Mouse (Mus musculus) forebrain, embryonic 12.5 days (tissue): Measurements from ENCODE around the gene 0610030E20Rik. TPM values are rescaled to one million over a fixed set of nuclear protein-coding genes. Genes with fewer than 3 reads are reported as not detected.

Experiments used
- ATAC-seq: fragments of 200-750 bp; cut with Nextera tagmentation; 2 replicates; pipeline ENCODE4 v1.8.0; 2017; ENCODE audit warnings: moderate TSS enrichment; ENCODE audit not compliant: low FRiP score
- H3K27ac ChIP-seq: fragments of 300-500 bp; sonication (generic); 2 replicates; pipeline ENCODE4 v1.5.1; 2016; ENCODE audit warnings: mild to moderate bottlenecking
- H3K27me3 ChIP-seq: fragments of 300-500 bp; sonication (generic); 2 replicates; pipeline ENCODE4 v1.6.1; 2016; ENCODE audit warnings: mild to moderate bottlenecking
- H3K36me3 ChIP-seq: fragments of 300-500 bp; sonication (generic); replicated peaks from 2 replicates; pipeline ENCODE4 v1.6.1; 2016; ENCODE audit warnings: mild to moderate bottlenecking
- H3K4me1 ChIP-seq: fragments of 300-500 bp; sonication (generic); 2 replicates; pipeline ENCODE4 v1.6.1; 2016
- H3K4me2 ChIP-seq: fragments of 300-500 bp; sonication (generic); 2 replicates; pipeline ENCODE4 v1.6.1; 2016; ENCODE audit warnings: mild to moderate bottlenecking, moderate library complexity
- H3K4me3 ChIP-seq: fragments of 300-500 bp; sonication (generic); replicated peaks from 2 replicates; pipeline ENCODE4 v1.5.1; 2016; ENCODE audit warnings: mild to moderate bottlenecking
- H3K9ac ChIP-seq: fragments of 300-500 bp; sonication (generic); 2 replicates; pipeline ENCODE4 v1.6.1; 2016; ENCODE audit warnings: mild to moderate bottlenecking
- H3K9me3 ChIP-seq: fragments of 300-500 bp; sonication (generic); 2 replicates; pipeline ENCODE4 v1.6.1; 2016
- WGBS: fragments of 180-500 bp; shearing (Covaris S2); methylation state at CpG from one replicate; pipeline ENCODE4 v1.1.7; 2016; 5-methylcytosine and 5-hydroxymethylcytosine counted together
- polyA plus RNA-seq: library from polyadenylated mRNA; unstranded; fragments of >200 nt; fragmentation: Nextera tagmentation; extraction: Ambion mirVana; gene quantifications from 2 replicates; pipeline ENCODE4 v1.2.1, GENCODE M21; 2016

The 0610030E20Rik gene
- 28.5 and 30.4 TPM in 2 replicates for polyA plus RNA-seq

DNA sequence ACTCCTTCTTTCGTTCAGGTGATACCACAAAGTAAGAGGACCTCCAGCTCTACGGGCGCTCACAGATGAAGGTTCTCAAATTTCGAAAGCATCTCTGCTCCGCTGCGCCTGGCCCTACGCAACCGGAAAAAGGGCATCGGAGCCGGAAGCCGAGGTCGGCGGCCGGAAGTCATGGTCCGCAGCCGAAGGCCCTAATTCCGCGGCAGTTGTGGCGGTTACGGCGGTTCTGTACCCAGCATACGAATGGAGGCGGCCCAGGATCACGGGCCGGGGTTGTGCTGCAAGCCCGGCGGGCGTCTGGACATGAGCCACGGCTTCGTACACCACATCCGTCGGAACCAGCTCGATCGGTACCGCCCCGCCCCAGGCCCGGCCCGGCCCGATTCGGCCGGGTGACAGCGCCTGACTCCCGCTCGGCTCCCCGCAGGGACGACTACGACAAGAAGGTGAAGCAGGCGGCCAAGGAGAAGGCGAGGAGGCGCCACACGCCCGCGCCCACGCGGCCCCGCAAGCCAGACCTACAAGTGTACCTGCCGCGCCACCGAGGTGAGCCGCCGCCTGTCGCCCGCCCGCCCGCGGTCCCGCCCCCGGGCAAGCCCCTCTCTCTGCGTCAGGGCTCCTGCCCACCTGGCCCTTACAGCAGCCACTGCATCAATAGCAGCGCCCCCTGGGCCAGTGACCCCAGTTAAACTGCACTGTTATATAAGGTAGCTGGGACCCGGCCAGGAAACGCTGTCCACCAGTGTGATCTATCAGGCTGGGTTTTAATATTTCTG, at the start of gene 0610030E20Rik:
Gene 0610030E20Rik (plus strand): TSS at position 152 of the 776 bp plus-strand sequence.
- Histone ChIP-seq H3K4me1 (peaks cover 37% of the 10 kb centered on the region), H3K9me3 (no peaks in the 10 kb centered on the region)

DNA sequence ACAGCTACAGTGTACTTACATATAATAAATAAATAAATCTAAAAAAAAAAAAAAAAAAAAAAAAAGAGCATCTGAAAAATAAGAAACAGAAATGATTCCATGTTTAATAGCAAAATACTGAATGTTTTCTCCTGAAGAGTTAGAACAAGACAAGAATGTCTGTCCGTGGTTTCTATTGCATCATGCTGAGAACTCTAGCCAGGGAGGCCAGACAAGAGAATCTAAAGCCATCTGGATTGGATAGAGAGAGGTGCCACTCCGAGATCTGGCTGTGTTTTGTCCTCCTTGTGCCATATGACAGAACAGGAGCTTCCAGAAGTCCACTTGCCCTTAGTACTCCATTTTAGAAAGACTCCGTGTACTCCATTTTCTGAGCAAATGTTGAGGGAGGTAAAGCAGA, 49.3 kb upstream of the 0610030E20Rik start:
- WGBS: 79% methylated on average over 3 of the region's 3 CpGs
- no peak overlapping the region for H3K9ac ChIP-seq

More for the DNA sequence above, at the start of gene 0610030E20Rik:
- Histone ChIP-seq H3K27ac (peak within 1 kb of the TSS; percentile 87), H3K4me3 (peak within 1 kb of the TSS; percentile 78), H3K36me3 (peaks cover 23% of the 10 kb centered on the region), H3K9ac (peak within 1 kb of the TSS; percentile 92), H3K4me2 (peak within 1 kb of the TSS; percentile 82), H3K27me3 (no peaks in the 10 kb centered on the region)
- under 1% methylated on average over 72 of the region's 72 CpGs for WGBS
- peak; percentile 76 for ATAC-seq

DNA sequence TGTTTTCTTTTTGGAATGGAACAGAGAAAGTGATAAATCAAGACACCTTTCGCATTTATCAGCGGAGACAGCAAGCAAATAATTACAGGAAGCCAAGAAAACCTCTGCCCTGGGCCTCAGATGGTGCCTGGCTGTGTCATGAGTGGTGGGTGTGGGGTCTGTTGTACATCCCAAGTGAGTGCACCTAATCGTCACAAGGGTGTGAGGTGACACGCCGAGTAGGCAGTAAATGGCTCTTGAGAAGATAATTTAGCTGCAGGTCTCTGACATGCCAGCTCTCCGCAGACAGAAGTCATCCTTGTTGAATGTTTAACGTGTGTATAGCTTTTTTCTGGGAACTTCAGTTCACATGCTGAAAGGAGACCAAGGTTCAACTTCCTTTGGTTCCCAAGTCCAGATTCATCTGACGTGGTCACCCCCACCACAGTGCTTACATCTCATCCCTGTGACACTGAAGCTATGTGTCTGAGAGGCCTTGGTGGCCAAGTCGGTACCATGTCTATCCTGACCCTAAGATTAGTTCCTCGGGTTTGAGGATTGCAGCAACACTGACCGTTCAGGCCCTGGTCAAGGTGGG, 44.7 kb upstream of the 0610030E20Rik start:
- Histone ChIP-seq H3K9ac (no peak overlapping the region), H3K4me3 (no peak overlapping the region), H3K27ac (no peak overlapping the region), H3K4me2 (no peak overlapping the region), H3K9me3 (no peaks in the 10 kb centered on the region), H3K27me3 (no peaks in the 10 kb centered on the region), H3K36me3 (no peaks in the 10 kb centered on the region), H3K4me1 (no peaks in the 10 kb centered on the region)
- 90% methylated on average over 11 of the region's 11 CpGs for WGBS
- ATAC-seq: no peak

More for the DNA sequence above, 49.3 kb upstream of the 0610030E20Rik start:
- Histone ChIP-seq H3K27ac (no peak overlapping the region), H3K36me3 (no peaks in the 10 kb centered on the region), H3K9me3 (no peaks in the 10 kb centered on the region), H3K27me3 (no peaks in the 10 kb centered on the region), H3K4me2 (no peak overlapping the region), H3K4me1 (no peaks in the 10 kb centered on the region), H3K4me3 (no peak overlapping the region)
- no peak for ATAC-seq

DNA sequence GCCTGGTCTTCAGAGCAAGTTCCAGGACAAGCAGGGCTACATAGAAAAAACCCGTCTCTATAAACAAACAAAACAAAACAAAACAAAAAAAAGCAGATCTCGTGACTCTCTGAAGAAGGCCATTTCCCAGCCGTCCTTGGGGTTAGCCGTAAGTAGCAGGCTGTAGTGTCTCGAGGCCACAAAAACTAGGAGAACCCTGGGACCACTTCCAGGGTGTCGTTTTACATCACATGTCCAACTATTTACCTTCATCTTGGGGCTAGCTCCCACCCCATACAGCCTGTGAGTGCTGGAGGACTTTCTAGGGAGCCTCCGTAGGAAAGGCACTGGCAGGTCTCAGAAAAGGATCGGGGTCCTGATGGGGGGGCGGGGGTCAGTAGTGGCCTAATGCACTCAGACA, 43.6 kb upstream of the 0610030E20Rik start:
- no peaks in the 10 kb centered on the region for H3K4me1 ChIP-seq
- no peak overlapping the region for H3K4me2 ChIP-seq
- no peak overlapping the region for H3K4me3 ChIP-seq
- no peaks in the 10 kb centered on the region for H3K27me3 ChIP-seq
- H3K9me3 ChIP-seq: no peaks in the 10 kb centered on the region
- H3K9ac ChIP-seq: no peak overlapping the region
- no peak for ATAC-seq
- 55% methylated on average over 9 of the region's 9 CpGs for WGBS
- no peaks in the 10 kb centered on the region for H3K36me3 ChIP-seq
- no peak overlapping the region for H3K27ac ChIP-seq

DNA sequence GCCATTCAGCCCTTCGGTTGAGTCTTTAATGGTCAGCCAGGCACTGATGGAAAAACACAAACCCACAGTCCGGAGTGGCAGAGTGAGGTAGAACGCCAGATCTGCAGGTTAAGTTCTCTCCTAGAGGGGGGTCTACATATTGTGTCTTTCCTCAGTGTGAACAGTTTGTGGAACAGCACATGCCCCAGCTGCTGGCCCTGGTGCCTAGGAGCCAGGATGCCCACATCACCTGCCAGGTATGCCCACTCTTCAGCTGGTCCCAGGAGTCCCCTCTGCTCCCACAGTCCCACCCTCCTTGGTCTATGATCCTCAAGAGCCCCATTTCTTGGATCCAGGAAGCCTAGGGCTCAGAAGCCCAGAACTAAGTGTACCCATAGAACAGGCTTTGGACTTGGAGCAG, 34.9 kb upstream of the 0610030E20Rik start:
- no peaks in the 10 kb centered on the region for H3K27me3 ChIP-seq
- H3K9ac ChIP-seq: no peak overlapping the region
- no peaks in the 10 kb centered on the region for H3K4me1 ChIP-seq
- no peak overlapping the region for H3K4me2 ChIP-seq
- no peak overlapping the region for H3K27ac ChIP-seq
- H3K36me3 ChIP-seq: peaks cover 38% of the 10 kb centered on the region
- 96% methylated on average over 3 of the region's 3 CpGs for WGBS
- ATAC-seq: no peak
- no peaks in the 10 kb centered on the region for H3K9me3 ChIP-seq
- no peak overlapping the region for H3K4me3 ChIP-seq

DNA sequence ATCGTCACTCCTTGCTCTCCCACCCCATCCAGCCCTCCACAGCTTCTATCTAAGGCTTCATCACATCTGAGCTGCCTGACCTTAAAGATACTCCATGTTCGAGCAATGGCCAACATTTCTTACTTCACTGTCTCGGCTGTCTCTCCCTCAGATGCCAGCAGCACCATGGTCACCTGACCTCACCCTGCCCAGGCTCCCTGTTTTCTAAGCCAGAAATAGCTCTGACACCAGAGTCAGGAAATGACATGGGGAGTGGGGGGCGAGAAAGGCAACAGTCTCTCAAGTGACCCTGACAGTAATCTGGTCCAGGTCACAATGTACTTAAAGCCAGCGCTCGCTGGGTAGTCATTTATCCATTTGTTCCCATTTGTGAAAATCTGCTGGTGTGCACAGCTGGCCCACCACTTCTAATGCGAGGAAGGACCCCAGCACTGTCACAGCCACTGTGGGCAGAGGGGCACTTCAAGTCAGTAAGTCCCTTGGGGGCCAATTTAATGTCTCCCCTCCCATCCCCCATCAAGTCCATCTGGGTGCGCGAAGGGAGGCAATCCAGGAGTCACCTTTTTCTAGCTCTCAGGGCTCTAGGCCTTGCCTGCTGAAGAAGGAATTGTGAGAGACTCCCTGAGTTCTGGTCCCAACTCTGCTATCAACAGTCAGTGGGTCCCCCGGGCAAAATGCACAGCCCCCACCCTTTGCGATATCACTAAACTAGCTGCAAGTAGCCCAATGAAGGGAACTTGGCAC, 33.8 kb upstream of the 0610030E20Rik start:
- Histone ChIP-seq H3K4me2 (no peak overlapping the region), H3K27me3 (no peaks in the 10 kb centered on the region), H3K9ac (no peak overlapping the region), H3K4me3 (no peak overlapping the region), H3K9me3 (no peaks in the 10 kb centered on the region), H3K36me3 (peaks cover 49% of the 10 kb centered on the region), H3K27ac (no peak overlapping the region), H3K4me1 (no peaks in the 10 kb centered on the region)
- no peak for ATAC-seq
- 92% methylated on average over 11 of the region's 11 CpGs for WGBS

DNA sequence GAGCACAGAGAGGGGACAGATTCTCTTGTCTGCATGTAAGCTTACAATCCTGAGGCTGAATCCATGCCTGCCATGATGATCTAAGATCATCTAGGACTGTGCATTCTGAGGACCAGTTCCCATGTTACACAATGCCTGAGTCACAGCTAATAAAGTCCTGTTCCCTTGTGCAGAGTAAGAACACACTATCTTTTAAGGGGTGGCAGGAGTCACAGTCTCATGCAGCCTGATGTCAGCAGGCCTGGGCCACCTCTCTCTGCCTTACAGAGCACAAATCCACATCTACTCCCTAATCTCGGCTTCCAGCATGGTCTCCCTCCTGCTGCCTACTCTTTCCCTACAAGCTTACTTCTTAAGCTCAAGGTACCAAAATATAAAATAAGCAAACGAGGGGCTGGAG, 31.7 kb upstream of the 0610030E20Rik start:
- Histone ChIP-seq H3K9me3 (no peaks in the 10 kb centered on the region), H3K9ac (no peak overlapping the region), H3K36me3 (peaks cover 70% of the 10 kb centered on the region), H3K27me3 (no peaks in the 10 kb centered on the region), H3K4me3 (no peak overlapping the region), H3K4me2 (no peak overlapping the region), H3K27ac (no peak overlapping the region), H3K4me1 (no peaks in the 10 kb centered on the region)
- whole genome bisulfite sequencing: 88% methylated on average over 2 of the region's 2 CpGs
- no peak for ATAC-seq

DNA sequence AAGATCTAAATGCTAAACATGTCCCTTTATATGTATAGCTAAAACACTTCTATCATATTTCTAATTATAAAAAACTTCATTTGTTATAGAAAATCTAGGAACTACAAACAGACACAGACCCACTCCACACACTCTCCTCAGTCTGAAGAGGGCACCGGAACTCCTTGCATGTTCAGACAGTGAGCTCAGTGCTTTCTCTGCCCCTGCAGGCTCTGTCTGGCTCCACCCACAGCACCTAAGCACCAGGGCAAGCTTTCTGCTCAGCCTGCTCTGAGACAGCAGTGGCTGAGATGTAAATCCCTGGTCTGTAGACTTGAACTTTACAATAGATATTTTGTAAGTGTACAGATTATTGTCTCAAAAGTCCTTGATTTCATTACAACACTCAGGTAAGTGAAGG, 31.1 kb upstream of the 0610030E20Rik start:
- Histone ChIP-seq H3K4me2 (no peak overlapping the region), H3K9me3 (no peaks in the 10 kb centered on the region), H3K27me3 (no peaks in the 10 kb centered on the region), H3K4me3 (no peak overlapping the region), H3K27ac (no peak overlapping the region), H3K4me1 (no peaks in the 10 kb centered on the region), H3K9ac (no peak overlapping the region), H3K36me3 (peaks cover 76% of the 10 kb centered on the region)
- WGBS: 91% methylated on average over 1 of the region's 1 CpGs
- ATAC-seq: no peak

DNA sequence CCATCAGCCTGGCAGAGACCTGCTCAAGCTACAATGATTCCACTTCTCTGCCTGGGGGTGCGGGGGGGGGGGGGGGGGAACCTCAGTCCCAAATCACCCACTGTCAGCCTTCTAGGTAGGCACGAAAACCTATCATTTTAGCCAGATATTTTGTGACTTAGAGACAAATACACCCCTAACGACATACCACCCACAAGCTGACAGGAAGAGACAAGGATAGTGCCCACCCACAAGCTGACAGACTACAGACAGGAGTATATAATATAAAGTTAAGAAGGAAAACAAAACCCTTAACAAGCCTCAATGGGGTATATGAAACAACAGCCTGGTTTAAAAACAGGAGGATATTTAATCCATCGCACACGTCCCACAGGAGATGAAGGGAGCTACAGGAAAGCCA, 28.7 kb upstream of the 0610030E20Rik start:
- Histone ChIP-seq H3K4me2 (no peak overlapping the region), H3K27ac (no peak overlapping the region), H3K9me3 (no peaks in the 10 kb centered on the region), H3K27me3 (no peaks in the 10 kb centered on the region), H3K4me1 (no peaks in the 10 kb centered on the region), H3K9ac (no peak overlapping the region), H3K4me3 (no peak overlapping the region), H3K36me3 (peaks cover 86% of the 10 kb centered on the region)
- 93% methylated on average over 4 of the region's 5 CpGs for WGBS
- ATAC-seq: no peak

DNA sequence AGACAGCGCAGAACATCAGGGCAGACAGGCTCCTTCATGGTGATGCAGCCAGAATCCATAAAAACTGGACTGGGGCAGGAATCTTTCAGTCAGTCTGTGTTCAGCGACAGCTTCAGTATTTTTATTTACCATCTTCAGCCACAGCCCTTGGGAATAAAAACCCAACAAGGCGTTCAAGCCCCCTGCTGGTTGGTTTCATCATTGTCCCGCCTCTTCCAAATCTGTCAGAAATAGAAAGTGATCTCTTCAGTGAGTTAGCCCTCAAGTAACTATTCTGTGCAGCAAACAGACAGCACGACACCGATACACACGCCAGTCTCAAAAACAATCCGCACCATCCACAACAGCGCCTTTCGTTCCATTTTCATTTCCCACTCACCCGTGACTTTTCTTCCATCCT, 28.1 kb upstream of the 0610030E20Rik start:
- Histone ChIP-seq H3K4me1 (no peaks in the 10 kb centered on the region), H3K27me3 (no peaks in the 10 kb centered on the region), H3K9me3 (no peaks in the 10 kb centered on the region), H3K4me3 (no peak overlapping the region), H3K36me3 (peaks cover 87% of the 10 kb centered on the region), H3K4me2 (no peak overlapping the region), H3K9ac (no peak overlapping the region), H3K27ac (no peak overlapping the region)
- no peak for ATAC-seq
- 85% methylated on average over 11 of the region's 11 CpGs for WGBS

DNA sequence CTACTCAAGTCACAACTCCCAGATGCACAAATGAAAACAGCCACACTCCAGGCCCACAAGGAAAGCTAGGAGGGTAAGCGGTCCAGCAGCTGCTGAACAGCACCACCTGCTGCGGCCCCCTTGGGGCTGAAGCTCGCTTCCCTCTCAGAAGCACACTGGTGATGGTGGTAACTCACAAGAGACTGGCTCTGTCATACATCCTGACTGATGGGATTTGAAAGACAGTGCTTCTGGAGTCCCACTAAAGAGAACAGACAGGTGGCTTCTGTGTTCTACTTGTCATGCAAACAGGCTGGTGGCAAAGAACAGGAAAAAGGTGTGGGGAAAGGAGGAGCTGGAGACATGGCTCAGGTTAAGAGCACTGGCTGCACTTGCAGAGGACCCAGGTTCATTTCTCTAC, 24.2 kb upstream of the 0610030E20Rik start:
- no peak overlapping the region for H3K4me3 ChIP-seq
- no peaks in the 10 kb centered on the region for H3K27me3 ChIP-seq
- peaks cover 96% of the 10 kb centered on the region for H3K36me3 ChIP-seq
- H3K4me1 ChIP-seq: no peaks in the 10 kb centered on the region
- no peak overlapping the region for H3K27ac ChIP-seq
- WGBS: 93% methylated on average over 3 of the region's 3 CpGs
- no peaks in the 10 kb centered on the region for H3K9me3 ChIP-seq
- no peak overlapping the region for H3K9ac ChIP-seq
- no peak overlapping the region for H3K4me2 ChIP-seq
- no peak for ATAC-seq

DNA sequence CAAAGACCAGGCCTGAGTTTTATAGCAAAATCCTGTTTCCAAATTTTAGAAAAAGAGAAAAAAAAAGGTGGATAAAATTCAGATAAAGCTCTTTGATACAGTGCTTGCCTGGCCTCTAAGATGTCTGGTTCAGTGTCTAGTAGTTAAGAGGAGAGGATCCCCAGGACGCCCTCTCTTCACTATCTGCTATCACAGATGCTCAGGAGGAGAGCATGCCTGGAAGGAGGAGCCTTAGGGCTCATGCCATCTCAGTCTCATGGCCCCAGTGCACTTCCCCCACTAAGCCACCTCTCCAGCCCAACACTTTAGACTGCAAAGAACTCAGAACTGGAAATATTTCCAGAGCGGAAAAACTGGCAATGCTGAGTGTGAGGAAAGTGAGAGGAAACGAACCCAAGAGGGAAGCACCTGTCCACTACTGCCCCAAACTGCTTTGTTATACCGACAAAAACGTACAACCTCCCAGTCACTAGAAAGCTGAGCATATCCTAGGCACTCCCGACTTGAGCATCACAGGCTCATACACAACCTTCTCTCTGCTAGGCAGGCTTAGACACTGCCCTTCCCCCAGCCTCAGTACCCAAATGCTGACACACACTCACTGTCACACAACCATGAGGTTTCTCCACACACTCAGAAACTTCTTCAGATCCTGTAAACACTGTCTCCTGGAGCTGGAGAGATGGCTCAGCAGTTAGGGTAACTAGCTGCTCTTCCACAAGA, 23.2 kb upstream of the 0610030E20Rik start:
- H3K9ac ChIP-seq: no peak overlapping the region
- WGBS: 85% methylated on average over 6 of the region's 6 CpGs
- H3K27ac ChIP-seq: no peak overlapping the region
- no peaks in the 10 kb centered on the region for H3K9me3 ChIP-seq
- no peaks in the 10 kb centered on the region for H3K27me3 ChIP-seq
- ATAC-seq: no peak
- H3K4me2 ChIP-seq: no peak overlapping the region
- H3K36me3 ChIP-seq: peaks cover 96% of the 10 kb centered on the region
- H3K4me3 ChIP-seq: no peak overlapping the region
- H3K4me1 ChIP-seq: no peaks in the 10 kb centered on the region
